Mouse (Mus musculus) CH12.LX (cell line): ENCODE data around the gene Rabl3. TPM values are rescaled to one million over a fixed set of nuclear protein-coding genes. Genes with fewer than 3 reads are reported as not detected.

Source experiments
- DNase-seq: peaks from one replicate; pipeline ENCODE4 v3.0.0-alpha.2; 2013; ENCODE audit errors: extremely low read depth
- H3K27ac ChIP-seq: 2 replicates; pipeline ENCODE4 v1.5.1; 2012; ENCODE audit warnings: low read depth, mild to moderate bottlenecking, control low read depth, moderate library complexity; ENCODE audit not compliant: insufficient read depth
- H3K27me3 ChIP-seq: replicated peaks from 2 replicates; pipeline ENCODE3; 2012; ENCODE audit warnings: inconsistent platforms
- H3K36me3 ChIP-seq, 2 experiments: replicated peaks in 1 of 2; 2 replicates each; pipeline versions ENCODE3 to v1.6.1; 2012; ENCODE audit warnings: inconsistent platforms in 1 of 2, low read length in 1 of 2, mild to moderate bottlenecking in 1 of 2, mixed read lengths in 1 of 2, moderate library complexity in 1 of 2; ENCODE audit not compliant: control insufficient read depth in 1 of 2, insufficient read depth in 1 of 2
- H3K4me1 ChIP-seq, 2 experiments: 2 replicates each; pipeline ENCODE4 v1.6.1; 2012; ENCODE audit warnings: inconsistent platforms in 1 of 2, moderate library complexity in 1 of 2; ENCODE audit not compliant: insufficient read depth in 2 of 2, control insufficient read depth in 1 of 2
- H3K4me2 ChIP-seq: 2 replicates; pipeline ENCODE4 v1.6.1; 2012; ENCODE audit warnings: low read depth, mild to moderate bottlenecking, control low read depth; ENCODE audit not compliant: poor library complexity, insufficient read depth, severe bottlenecking
- H3K4me3 ChIP-seq, 3 experiments: fragments of 150-350 bp in 1 of 3; sonication (generic) in 1 of 3; replicated peaks in 1 of 3; 2 replicates each; pipeline versions ENCODE3 to v1.5.1; 2011 to 2012; ENCODE audit warnings: low read depth in 2 of 3, low read length in 2 of 3, mild to moderate bottlenecking in 2 of 3, moderate library complexity in 2 of 3, control low read depth in 1 of 3, improper control_type of control experiment in 1 of 3, inconsistent platforms in 1 of 3, mixed read lengths in 1 of 3; ENCODE audit not compliant: poor library complexity in 1 of 3
- H3K79me2 ChIP-seq: replicated peaks from 2 replicates; pipeline ENCODE4 v1.6.1; 2012; ENCODE audit warnings: mild to moderate bottlenecking, moderate library complexity; ENCODE audit not compliant: control insufficient read depth, poor library complexity, insufficient read depth, severe bottlenecking; ENCODE audit errors: extremely low read depth
- H3K9ac ChIP-seq: 2 replicates; pipeline ENCODE4 v1.6.1; 2012; ENCODE audit warnings: low read depth, mild to moderate bottlenecking, control low read depth, moderate library complexity; ENCODE audit not compliant: insufficient read depth
- H3K9me3 ChIP-seq: replicated peaks from 2 replicates; pipeline ENCODE3; 2012; ENCODE audit warnings: low read length, inconsistent platforms, mixed read lengths
- BHLHE40 ChIP-seq: IDR thresholded peaks from 2 replicates; pipeline ENCODE4 v1.6.1; 2011; ENCODE audit warnings: mild to moderate bottlenecking, low read depth, low read length, improper control_type of control experiment
- CHD1 ChIP-seq: IDR thresholded peaks from 2 replicates; pipeline ENCODE4 v1.6.1; 2012; ENCODE audit warnings: low read depth, low read length, improper control_type of control experiment, inconsistent platforms
- E2F4 ChIP-seq: IDR thresholded peaks from 2 replicates; pipeline ENCODE4 v1.6.1; 2011; ENCODE audit warnings: low read depth, low read length, improper control_type of control experiment; ENCODE audit not compliant: insufficient replicate concordance
- ETS1 ChIP-seq: conservative IDR thresholded peaks from 2 replicates; pipeline ENCODE4 v1.6.1; 2012; ENCODE audit warnings: low read depth, mild to moderate bottlenecking, inconsistent platforms, low read length, improper control_type of control experiment, moderate library complexity
- JUND ChIP-seq: conservative IDR thresholded peaks from 2 replicates; pipeline ENCODE4 v1.6.1; 2011; ENCODE audit warnings: low read depth, low read length, improper control_type of control experiment
- MAFK ChIP-seq: IDR thresholded peaks from 2 replicates; pipeline ENCODE4 v1.6.1; 2011; ENCODE audit warnings: low read length, improper control_type of control experiment; ENCODE audit not compliant: insufficient replicate concordance
- MAX ChIP-seq: IDR thresholded peaks from 2 replicates; pipeline ENCODE4 v1.6.1; 2011; ENCODE audit warnings: low read length, improper control_type of control experiment
- MXI1 ChIP-seq: IDR thresholded peaks from 2 replicates; pipeline ENCODE4 v1.6.1; 2011; ENCODE audit warnings: mild to moderate bottlenecking, low read depth, low read length, improper control_type of control experiment
- MYC ChIP-seq: IDR thresholded peaks from 2 replicates; pipeline ENCODE4 v1.6.1; 2011; ENCODE audit warnings: low read depth, mild to moderate bottlenecking, improper control_type of control experiment, low read length
- NELFE ChIP-seq: IDR thresholded peaks from 2 replicates; pipeline ENCODE4 v1.6.1; 2011; ENCODE audit warnings: low read depth, low read length, improper control_type of control experiment
- PAX5 ChIP-seq: IDR thresholded peaks from 2 replicates; pipeline ENCODE4 v1.6.1; 2012; ENCODE audit warnings: low read length, inconsistent platforms, mixed read lengths
- POLR2A ChIP-seq: IDR thresholded peaks from 2 replicates; pipeline ENCODE4 v1.6.1; 2011; ENCODE audit warnings: low read depth, mild to moderate bottlenecking, improper control_type of control experiment, low read length
- POLR2AphosphoS2 ChIP-seq: IDR thresholded peaks from 2 replicates; pipeline ENCODE4 v1.6.1; 2011; ENCODE audit warnings: low read depth, low read length, improper control_type of control experiment
- RAD21 ChIP-seq: IDR thresholded peaks from 2 replicates; pipeline ENCODE4 v1.6.1; 2011; ENCODE audit warnings: low read depth, mild to moderate bottlenecking, low read length, improper control_type of control experiment, moderate library complexity
- SMC3 ChIP-seq: IDR thresholded peaks from 2 replicates; pipeline ENCODE4 v1.6.1; 2011; ENCODE audit warnings: low read depth, low read length, improper control_type of control experiment
- TBP ChIP-seq: conservative IDR thresholded peaks from 2 replicates; pipeline ENCODE4 v1.6.1; 2011; ENCODE audit warnings: low read depth, low read length, improper control_type of control experiment
- TCF12 ChIP-seq: IDR thresholded peaks from 2 replicates; pipeline ENCODE4 v1.6.1; 2014; ENCODE audit warnings: low read depth, mild to moderate bottlenecking, inconsistent platforms, low read length, improper control_type of control experiment
- UBTF ChIP-seq: IDR thresholded peaks from 2 replicates; pipeline ENCODE4 v1.6.1; 2012; ENCODE audit warnings: low read depth, mild to moderate bottlenecking, inconsistent platforms, low read length, improper control_type of control experiment, moderate library complexity
- USF1 ChIP-seq: IDR thresholded peaks from 2 replicates; pipeline ENCODE4 v1.6.1; 2014; ENCODE audit warnings: low read depth, mild to moderate bottlenecking, inconsistent platforms, low read length, improper control_type of control experiment
- USF2 ChIP-seq: conservative IDR thresholded peaks from 2 replicates; pipeline ENCODE4 v1.6.1; 2011; ENCODE audit warnings: low read depth, low read length, improper control_type of control experiment
- ZC3H11A ChIP-seq: IDR thresholded peaks from 2 replicates; pipeline ENCODE4 v1.6.1; 2012; ENCODE audit warnings: low read depth, mild to moderate bottlenecking, inconsistent platforms, low read length, improper control_type of control experiment
- ZKSCAN1 ChIP-seq: IDR thresholded peaks from 2 replicates; pipeline ENCODE4 v1.6.1; 2012; ENCODE audit warnings: low read depth, inconsistent platforms, low read length, improper control_type of control experiment, borderline replicate concordance
- ZMIZ1 ChIP-seq: IDR thresholded peaks from 2 replicates; pipeline ENCODE4 v1.6.1; 2012; ENCODE audit warnings: low read depth, mild to moderate bottlenecking, inconsistent platforms, low read length, improper control_type of control experiment
- ZNF384 ChIP-seq: IDR thresholded peaks from 2 replicates; pipeline ENCODE4 v1.6.1; 2012; ENCODE audit warnings: low read depth, low read length, improper control_type of control experiment, inconsistent platforms
- dilution Hi-C: fragments of 300-500 bp; cut with MboI; formaldehyde crosslinking; loops from 2 replicates; pipeline ENCODE4 v1.14.3; 2020; ENCODE audit warnings: low sequenced_read_pairs; ENCODE audit not compliant: extremely low pct_unique_long_range_greater_than_20kb, extremely low pct_ligation_motif_present
- in situ Hi-C: fragments of 300-500 bp; cut with MboI; formaldehyde crosslinking; loops from 3 replicates; pipeline ENCODE4 v1.14.3; 2019; ENCODE audit warnings: low sequenced_read_pairs, low pct_ligation_motif_present, low pct_unique_long_range_greater_than_20kb, mixed read lengths
- polyA plus RNA-seq: library from polyadenylated mRNA; unstranded; fragments of >175 nt; gene quantifications from 2 replicates; pipeline ENCODE4 v1.2.1, GENCODE M21; 2012; ENCODE audit warnings: low read depth; ENCODE audit not compliant: insufficient read length
- total RNA-seq, 2 experiments: library from RNA; depleted of rRNA; stranded (reverse); fragments of 300-350 nt in 1 of 2; fragments of >200 nt in 1 of 2; gene quantifications; 2 replicates each; pipeline ENCODE4 v1.2.3; 2012 to 2014

Gene Rabl3
- total and polyA plus RNA-seq, 3 experiments: 12.3 to 36.8 (median 19.8) TPM

GRCm38 (mm10) chr16:37571554-37571953 lies 31.9 kb downstream of the Rabl3 start:
- Histone ChIP-seq H3K4me1 (peaks cover 0 to 3% of the 10 kb centered on the region in 2 experiments; a peak in 1 of 4 replicates), H3K27me3 (no peaks in the 10 kb centered on the region), H3K4me3 (no peak overlapping the region), H3K27ac (no peak overlapping the region), H3K9me3 (peaks cover 6% of the 10 kb centered on the region), H3K9ac (no peak overlapping the region), H3K4me2 (no peak overlapping the region), H3K36me3 (peaks cover 25 to 63% of the 10 kb centered on the region in 2 experiments), H3K79me2 (no peaks in the 10 kb centered on the region)
- TF ChIP-seq CHD1 (no peak), PAX5 (no peak), ZMIZ1 (no peak), E2F4 (no peak), NELFE (no peak), POLR2A (no peak), ZNF384 (no peak), BHLHE40 (no peak), ETS1 (no peak), MXI1 (no peak), MAFK (no peak), ZKSCAN1 (no peak), ZC3H11A (no peak), TBP (no peak), USF2 (no peak), TCF12 (no peak), SMC3 (no peak), MAX (no peak), USF1 (no peak)
- in situ Hi-C loops: no loop called here
- DNase-seq: no peak
- dilution Hi-C loops: no loop called here

GRCm38 (mm10) chr16:37572117-37572754 lies 32.6 kb downstream of the Rabl3 start:
- DNase-seq: no peak
- TF ChIP-seq JUND (no peak), MYC (no peak), NELFE (no peak), UBTF (no peak), MXI1 (no peak), PAX5 (no peak), USF2 (no peak), POLR2AphosphoS2 (no peak), RAD21 (no peak)
- Histone ChIP-seq H3K79me2 (no peaks in the 10 kb centered on the region), H3K27ac (no peak overlapping the region), H3K9ac (no peak overlapping the region), H3K4me1 (peaks cover 0 to 3% of the 10 kb centered on the region in 2 experiments; a peak in 1 of 4 replicates), H3K27me3 (no peaks in the 10 kb centered on the region), H3K36me3 (peaks cover 25 to 57% of the 10 kb centered on the region in 2 experiments), H3K4me2 (no peak overlapping the region), H3K9me3 (peaks cover 6% of the 10 kb centered on the region), H3K4me3 (no peak overlapping the region)
- dilution Hi-C loops: no loop called here
- in situ Hi-C loops: no loop called here
